Mouse (Mus musculus) ovary, postnatal 36 days (tissue): ENCODE results near the gene 3110040N11Rik.

Experiments
- DNase-seq: peaks from one replicate; pipeline ENCODE4 v3.0.0; 2022; ENCODE audit warnings: low spot score, mixed read lengths

Gene 3110040N11Rik

DNA sequence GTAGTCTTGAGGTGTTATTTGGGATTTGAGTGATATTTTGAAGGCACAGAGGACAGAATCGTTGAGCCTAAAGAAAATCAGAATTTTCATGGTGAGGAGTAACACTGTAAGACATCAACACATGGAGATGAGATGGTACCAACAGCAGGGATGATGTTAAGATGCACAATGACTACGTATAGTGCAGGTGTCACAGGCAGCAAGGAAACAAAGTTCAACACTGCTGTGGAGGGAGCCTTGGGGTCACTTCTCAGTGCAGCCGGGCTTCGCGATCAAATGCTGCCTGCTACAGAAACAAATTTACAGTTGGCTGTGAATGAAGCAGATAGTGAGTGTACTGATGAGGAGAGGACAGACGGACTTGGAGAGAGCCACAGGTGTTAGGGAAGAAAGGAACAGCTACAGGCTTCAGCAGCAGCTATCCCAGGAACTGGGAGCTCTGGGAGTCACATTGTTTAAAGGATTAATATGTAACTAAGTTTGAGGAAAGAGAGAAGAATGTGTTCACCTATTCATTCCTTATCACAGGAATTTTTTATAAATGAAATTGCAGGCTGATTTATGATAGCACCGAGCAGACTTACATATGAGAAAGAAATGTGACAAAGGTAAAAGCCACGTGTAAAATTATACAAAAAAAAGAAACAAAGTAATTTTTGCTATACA lies 50.4 kb downstream of the 3110040N11Rik start:
- DNase-seq, result no peak

DNA sequence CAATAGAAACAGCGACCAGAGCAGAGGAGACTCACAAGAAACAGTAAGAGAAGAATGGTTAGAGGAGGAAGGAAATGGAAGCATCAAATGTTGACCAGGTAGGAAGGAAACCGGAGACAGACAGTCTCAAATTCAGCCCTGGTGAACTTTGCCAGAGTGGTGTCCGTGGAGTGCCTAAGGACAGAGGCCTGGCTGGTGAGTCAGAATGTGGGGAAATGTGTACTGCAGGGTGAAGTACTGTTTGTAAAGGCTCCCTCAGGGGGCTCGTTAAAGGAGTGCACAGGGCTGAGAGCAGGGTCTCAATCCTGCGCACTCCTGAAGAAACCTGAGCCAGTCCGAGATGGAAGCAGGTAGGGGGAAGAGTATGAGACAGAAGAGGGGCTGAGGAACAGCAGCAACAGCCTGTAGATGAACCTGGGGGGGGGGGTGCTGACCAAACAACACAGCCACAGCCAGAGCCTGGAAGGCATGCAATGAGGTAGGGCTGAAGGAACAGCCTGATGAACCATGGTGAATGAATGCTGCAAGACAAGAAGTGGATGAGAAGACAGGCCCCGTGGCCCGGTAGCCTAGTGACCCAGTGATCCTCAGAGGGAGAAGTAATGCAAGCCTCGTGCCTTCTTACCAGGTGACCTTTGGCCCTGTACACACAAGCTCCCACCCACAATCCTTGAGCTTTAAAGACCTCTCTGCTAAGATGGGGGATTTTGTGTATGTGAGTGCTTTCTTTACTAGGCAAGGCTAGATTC lies 53.8 kb downstream of the 3110040N11Rik start:
- DNase-seq, result no peak

DNA sequence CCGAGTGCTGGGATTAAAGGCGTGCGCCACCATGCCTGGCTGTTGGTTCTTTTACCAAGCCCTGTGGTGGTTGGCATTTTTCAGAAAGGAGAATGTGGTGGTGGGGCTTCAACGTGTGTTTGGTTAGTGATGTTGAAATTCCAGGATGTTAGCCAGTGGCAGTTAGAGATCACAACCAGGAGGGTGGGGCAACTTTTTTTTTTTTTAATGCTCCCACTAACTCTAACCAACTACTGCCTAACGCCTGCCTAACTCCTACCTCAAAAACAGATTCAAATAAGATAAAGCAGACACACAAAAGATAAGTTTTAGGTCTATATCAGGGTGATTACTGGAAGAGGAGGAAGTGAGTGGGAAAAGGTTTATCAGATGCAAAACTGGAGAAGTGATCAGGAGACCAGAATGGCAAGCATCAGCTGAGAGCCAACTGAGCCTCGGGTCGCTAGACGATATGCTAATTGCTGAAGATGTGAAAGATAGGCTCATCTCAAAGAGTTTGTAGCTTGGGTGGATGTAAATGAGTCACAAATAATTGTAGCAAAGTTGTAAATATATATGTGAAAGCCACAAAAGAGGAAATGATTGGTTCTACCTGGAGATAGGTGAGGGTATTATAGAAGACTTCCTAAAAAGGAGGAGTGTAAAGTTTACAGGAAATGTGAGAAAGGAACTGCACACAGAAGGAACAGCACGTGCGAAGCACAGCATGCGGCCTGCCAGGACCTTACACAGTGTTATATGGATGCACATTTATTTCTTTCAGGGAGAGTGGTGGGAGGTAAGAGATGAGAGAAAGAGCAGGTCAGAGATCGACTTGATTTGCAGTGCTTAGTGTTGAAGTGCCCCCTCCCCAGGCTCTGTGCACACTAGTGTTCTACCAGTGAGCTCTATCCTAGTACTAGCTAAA lies 56.8 kb downstream of the 3110040N11Rik start:
- DNase-seq, result no peak
